Mouse (Mus musculus) MN1 (cell line): ENCODE measurements around the gene Fam234b.

Experiments
- DNase-seq: peaks from one replicate; pipeline ENCODE4 v3.0.0-alpha.2; 2016; ENCODE audit warnings: low spot score

Fam234b gene

DNA sequence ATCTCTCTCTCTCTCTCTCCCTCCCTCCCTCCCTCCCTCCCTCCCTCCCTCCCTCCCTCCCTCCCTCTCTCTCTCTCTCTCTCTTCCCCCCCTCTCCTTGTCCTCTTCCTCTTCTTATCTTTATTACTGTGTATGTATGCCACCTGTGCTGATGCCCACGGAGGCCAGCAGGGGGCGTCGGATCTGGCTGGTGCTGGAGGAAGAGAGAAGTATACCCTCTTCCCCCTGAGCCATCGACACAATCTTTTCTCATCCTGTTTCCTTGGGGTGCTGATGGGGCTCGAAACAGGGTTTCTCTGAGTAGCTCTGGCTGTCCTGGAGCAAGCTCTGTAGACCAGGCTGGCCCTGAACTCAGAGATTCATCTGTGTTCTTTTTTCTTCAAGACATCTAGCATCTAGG is 14.9 kb upstream of the Fam234b start:
- DNase-seq: no peak

DNA sequence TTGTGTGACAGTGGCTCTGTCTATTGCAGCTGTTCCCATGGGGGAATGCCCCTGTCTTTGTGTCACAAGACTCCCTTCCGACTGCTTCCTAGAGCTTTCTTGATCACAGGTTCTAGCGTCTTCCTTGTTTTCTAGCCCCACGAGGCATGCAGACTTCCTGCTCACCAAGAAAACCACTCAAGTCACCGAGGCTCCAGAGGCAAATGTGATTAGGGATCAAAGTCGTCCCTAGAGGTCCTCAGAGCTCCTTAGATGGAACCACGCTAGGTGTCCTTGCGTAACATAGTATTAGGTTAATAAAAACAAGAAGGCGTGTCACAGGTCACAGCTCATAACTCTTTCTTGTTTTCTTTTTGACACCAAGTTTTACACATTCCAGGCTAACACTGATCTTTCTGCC is 13.8 kb upstream of the Fam234b start:
- no peak for DNase-seq

DNA sequence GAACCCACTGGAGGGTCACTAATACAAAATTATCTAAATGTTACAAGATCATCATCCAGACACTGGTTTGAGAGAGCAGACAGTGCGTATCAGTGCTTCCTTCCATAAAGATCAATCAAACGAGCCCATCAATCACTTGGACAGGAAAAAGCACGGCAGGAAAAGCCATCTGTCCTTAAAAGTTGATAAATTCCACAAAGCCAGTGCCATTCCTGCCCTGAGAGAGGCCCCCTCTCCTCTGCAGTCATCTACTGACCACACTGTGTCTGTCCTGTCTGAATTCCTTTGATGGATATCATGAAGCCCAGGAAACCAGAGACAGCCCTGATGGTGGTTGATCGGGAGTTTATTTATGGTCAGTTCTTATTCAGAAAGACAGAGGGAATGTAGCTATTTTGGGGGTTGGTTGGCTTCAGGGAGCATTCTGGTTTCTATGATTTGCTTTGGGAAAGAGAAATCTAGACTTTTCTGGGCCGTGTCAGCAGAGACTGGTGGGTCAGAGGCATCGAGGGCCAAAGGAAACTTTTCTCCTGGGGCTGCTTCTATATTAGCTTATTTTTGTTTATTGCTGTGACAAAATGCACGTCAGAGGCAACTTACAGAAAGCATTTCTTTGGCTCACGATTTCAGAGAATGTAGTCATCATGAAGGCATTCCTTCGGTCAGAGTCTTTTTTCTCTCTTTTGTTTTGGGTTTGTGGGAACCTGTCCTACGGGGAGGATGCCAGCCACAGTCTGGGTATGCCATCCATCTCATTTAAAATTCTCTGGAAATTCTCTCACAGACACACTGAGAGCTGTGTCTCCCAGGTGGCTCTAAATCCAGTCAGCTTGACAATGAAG is 10.5 kb upstream of the Fam234b start:
- peak; percentile 23 for DNase-seq

DNA sequence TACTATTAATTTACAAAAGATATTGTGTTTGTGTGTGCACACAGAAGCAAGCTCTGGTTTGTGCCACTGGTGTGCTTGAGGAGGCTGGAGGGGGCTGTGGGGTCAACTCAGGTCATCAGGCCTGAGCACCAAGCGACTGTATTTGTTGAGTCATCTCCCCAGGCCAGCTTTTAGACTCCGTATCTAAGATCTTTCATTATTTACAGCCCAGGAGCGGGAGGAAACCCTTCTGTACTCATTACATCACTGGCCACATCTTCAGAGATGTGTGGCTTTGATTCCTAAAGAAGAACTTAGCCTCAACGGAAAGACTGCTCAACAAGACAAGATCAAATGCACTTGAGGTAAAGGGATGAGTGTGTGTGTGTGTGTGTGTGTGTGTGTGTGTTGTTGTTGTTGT is 9.1 kb upstream of the Fam234b start:
- DNase-seq: peak; percentile 62

DNA sequence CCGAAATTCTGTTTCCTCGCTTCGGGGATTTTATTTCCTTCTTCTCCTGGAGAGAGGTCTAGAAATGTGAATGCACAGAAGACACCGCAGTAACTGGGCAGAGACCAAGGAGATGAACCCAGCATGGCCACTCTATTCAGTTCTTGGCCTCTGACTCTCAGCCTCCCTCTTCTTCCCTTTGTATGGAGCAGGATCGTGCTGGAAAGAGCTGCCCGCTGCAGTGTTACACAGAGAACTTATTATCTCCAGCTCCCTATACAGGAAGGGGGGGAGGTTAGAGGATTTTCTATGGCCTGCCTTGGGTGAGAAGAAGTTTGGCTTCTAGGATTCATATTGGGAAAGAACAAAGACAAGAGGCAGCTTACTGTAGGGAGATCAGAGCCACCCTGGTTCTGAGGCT is 7.7 kb upstream of the Fam234b start:
- DNase-seq: no peak

DNA sequence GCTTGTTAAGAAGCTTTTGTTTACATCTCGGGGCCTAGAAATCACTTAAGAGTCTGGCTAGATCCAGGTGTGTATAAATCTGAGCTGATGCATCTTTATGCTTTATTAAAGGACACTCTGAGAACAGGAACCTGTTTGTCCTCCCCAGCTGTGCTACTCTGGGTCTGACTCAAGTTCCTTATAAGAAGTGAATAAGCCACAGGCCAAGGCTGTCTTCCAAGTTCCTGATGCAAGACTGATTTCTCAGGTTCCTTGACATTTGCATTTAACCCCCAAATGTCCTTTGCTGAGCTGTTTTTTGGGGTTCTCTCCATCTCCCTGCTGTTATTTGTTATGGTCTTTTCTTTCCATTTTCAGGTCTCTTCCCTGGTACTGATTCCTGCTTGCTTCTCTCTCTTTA is 5.9 kb upstream of the Fam234b start:
- DNase-seq: no peak

DNA sequence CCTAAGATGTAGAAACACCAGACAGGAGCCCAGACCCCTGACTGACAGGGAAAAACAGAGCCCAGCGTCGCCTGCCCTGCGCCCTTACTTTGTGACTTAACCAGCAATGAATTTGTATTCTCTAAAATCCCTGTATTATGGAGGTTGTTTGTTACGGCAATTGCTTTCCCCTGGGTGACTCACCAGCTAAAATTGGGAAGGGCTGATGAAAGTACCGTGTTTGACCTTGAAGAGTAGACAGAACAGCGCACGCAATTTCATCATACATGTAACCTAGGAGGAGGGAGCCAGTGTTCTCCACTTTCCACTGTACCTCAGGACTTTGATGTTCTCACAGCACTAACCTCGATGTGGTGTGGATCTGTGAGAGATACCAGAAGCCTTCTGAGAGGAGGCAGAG is 4.8 kb upstream of the Fam234b start:
- no peak for DNase-seq

DNA sequence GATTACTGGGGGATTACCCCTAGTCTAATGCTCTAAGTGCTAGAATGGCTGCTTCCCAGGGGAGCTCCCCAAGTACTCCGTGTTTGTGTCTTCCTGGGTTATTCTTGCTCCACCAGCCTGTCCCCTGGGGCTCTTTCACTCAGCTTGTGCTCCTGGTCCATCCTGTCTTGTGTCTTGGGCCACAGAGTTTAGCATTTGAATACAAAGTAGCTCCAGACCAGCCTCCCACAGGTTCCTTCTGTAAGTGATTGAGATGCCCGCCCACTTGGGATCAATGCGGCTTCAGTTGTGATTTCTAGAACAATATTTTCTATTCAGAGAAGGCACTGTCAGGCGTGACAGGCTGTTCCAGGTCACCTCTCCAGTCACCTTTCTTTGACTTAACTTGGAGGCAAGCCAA is 4.0 kb upstream of the Fam234b start:
- DNase-seq: no peak

DNA sequence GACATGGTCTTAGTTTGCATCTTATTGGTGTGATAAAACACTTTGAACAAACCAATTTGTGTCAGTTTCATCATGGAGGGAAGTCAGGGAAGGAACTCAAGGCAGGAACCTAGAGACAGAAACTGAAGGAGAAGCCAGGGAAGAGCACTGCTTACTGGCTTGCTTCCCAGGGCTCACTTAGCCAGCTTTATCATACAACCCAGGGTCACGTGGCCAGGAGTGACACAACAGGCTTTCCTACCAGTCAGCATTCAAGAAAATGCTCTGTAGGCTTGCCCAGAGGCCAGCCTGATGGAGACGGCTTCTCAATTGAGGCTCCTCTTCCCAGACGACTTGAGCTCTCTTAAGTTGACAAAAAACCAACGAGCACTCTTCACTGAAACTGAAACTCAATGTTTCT is 2.9 kb upstream of the Fam234b start:
- DNase-seq: no peak

DNA sequence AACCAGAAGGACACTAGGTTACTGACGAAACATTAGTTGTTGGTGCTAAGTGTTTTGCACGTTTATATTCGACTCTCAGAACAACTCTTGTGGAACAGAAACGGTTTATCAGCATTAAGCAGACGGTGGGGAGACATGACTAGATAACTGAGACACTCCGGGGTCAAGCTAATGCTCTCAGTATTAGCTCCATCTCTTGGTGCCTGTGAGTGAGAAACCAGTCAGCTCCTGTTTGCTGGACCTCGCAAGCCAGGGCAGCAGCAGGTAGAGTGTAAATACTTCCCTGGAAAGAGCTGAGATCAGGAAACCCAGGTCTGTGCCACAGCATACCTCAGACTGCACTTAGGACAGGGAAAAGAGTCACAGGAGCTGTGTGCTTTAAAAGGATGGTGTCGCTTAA is 1.1 kb upstream of the Fam234b start:
- no peak for DNase-seq

DNA sequence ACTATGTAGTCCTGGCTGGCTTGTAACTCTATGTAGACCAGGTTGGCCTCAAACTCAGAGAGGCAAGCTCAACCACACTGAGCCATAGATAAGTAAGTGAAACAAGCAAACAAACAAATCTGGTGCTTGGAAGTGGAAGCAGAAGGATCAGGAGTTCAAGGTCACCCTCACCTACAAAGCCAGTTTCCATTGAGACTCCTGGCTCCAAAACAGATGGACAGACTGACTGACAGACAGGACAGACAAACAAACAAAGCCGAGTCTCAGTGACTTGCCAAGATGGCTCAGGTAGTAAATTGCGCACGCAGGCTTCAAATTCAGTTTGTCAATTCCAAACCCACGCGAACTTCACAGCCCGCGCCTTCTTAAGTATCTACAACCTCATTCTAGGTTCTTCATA is 331 bp upstream of the Fam234b start:
- DNase-seq: no peak

DNA sequence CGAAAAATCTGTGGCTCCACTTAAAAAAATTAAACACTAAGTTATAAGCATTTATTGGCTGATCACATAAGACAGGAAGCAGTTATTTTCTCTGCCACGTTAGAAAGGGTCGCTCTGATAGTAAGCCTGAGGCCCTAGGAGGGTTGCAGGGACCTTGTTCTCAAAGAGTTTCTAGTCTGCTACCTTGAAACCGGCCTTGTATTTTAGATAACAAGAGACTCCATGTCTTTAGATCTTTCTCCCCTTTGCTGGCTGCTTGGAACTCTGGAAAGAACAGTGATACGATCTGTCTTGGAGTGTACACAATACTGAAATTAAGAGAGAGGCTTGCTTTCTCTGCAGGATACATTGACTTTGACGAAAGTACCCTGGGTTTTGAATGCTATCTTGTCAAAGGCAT is 949 bp downstream of the Fam234b start:
- no peak for DNase-seq

DNA sequence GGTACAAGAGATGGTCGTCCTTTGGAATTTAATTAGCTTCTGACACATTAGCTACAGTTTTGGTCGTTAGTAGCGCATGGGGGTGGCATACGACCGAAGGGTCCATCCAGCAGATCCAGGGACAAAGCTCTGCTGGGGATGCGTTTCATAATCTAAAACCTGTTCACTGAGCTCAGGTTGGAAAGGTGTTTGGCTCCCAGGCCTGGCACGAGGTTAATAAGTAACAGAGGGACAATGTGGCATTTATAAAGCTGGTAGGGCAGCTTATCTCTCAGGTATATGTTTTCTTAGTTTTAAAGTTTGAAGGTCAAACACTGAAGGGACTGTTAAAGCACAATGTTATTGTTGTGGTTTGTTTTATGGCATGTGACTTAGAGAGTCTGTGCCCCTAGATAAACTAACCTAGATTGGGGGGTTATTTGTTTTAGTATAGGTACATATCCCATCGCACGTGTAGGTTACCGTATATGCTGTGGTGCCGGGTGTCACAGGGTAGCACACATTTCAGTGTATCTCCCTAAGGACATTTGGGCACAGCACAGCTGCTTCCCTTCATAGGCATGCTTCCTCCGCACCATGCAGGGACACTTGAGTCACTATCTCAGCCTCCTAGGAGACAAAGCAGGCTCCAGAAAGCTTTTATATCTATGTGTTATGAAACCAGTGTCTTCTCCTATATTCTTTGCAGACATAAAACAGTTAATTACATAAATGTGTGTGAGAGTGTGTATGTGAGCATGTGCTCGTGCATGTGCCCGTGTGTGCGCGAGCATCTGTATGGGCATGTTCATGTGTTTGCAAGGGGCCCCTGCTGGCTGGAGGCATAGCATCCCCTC is 2.6 kb downstream of the Fam234b start:
- no peak for DNase-seq

DNA sequence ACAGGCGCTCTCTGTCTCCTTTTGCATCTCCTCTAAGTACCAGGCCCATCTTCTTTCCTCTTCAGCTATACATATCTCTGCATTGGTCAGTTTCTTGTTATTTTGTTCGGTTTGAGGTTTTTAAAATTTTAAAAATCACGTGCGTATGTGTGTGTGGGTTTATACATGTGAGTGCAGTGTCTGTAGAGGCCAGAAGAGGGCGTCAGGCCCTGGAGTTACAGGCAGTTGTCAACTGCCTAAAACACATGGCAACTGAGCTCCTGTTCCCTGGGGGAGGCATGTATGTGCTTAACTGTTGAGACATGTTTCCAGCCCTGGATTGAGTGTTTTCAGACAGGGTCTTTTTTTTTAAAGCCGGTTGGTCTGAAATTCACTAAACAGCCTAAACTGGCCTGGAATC is 4.9 kb downstream of the Fam234b start:
- no peak for DNase-seq

DNA sequence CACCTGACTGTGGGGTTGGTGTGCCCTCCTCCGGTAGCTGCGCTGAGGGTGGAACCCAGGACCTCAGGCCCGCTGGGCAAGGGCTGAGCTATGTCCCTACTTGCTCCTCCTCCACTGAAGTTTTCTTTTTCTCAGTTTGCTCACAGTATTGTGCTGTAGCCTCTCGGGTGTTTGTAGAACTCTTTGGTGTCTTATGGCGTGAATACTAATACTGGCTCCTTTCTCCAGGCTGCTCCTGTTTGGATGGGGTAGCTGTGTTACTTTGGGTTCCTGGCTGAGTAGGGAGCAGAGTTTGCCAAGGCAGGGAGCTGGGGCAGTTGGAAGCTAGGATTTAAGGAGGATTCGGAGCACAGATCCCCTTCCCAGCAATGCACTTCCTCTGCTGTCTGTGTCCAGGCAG is 6.0 kb downstream of the Fam234b start:
- no peak for DNase-seq

DNA sequence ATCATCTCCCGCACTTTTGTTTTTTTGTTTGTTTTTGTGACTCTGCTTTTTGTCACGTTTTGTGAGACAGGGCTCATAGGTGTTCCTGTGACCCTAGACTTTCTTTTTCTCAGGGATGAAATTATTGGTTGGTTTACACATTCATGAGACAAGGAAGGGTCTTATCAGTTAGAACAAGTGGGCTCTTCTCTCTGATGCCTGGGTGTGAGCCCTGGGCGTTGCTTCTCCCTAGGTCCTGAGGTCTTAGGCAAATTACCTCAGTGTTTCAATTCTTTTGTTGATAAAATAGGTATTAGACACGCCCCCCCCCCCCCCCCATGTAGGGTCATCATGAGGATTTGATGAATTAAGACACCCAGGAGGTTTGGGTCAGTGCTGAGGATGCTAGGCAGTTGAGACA is 7.1 kb downstream of the Fam234b start:
- no peak for DNase-seq

DNA sequence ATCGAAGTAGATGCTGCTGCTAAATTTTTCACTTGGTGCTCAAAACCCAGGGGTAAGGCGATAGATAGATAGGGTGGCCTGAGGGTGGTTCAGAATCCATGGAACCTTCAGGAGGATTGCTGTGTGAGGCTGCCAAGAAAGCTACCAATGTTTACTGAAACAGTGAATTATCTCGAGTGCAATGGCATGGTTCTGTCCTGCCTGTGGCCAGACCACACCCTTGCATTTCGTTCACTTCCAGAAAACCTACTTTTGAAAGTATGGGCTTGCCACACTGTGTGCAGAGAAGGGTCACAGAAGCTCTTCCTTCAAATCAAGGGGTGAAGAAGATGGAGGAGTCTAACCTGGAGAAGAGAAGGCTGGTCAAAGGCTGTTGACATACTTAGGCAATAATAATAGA is 8.0 kb downstream of the Fam234b start:
- no peak for DNase-seq

DNA sequence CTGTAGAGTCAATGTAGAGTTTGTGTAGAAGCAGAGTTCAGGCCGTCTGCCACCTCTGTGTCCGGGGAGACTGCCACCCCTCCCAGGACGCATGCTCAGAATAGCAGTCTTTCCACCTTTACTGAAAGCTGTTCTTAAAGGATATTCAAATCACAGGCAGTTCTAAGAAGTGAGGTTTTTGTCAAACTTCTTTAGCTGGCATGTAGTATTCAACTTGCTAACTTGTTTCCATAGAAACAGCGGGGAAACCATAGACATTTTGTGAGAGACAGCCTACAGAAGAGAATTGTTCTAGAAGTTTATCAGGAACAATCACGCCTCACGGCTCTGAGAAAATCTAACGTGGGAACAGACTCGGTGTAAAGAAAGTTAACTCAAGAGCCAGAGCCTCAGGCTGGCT is 9.1 kb downstream of the Fam234b start:
- no peak for DNase-seq

DNA sequence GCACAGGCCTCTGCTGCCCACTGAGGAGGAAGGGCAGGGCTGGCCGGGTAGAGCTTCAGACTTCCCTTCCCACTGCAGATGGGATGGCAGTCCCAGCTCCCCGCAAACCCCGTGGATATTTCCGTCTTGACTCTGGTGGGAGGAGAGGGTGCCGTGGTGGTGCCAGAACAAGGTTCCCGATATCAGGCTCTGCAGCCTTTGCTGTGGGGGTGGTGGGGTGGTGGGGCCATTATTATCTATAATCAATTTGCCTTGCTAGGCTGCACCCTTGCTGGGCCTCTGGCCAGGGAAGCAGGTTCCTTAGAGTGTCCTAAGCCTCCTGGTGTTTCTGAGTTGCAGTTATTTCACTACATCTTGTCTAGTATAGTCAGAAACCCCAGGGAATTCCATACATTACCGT is 13.4 kb downstream of the Fam234b start:
- DNase-seq: no peak

DNA sequence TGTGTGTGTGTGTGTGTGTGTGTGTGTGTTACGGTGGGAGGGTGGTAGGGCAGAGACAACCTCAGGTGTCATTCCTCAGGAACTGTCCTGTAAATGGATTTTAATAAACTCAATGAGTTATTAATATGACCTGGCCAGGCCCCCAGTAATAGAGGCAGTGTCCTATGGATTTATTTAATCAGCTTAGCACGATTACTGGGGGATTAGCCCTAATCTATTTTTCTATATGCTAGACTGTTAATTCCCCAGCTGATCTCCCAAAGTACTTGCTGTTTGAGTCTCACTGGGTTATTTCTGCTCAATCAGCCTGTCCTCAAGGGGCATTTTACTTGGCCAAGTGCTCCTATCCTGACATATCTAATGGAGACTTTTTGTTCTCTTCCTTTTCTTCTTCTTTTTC is 14.9 kb downstream of the Fam234b start:
- DNase-seq: no peak

DNA sequence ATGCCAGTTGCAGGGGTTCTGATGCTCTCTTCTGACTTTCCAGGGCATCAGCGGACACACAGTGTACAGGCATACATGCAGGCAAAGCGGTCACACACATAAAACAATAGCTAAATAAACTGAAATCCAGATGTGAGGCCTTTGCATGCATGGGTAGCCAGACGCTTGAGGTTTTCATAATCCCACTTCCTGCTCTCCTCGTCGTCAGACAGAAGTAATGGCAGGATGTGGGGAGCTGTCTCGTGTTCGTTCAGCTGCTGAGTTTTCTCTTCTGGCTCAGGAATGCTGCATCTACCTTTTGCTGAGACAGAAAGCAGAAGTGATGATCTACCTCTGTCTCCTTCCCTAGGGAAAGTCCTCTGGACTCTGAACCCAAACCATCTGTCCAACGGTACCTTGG is 20.6 kb downstream of the Fam234b start:
- DNase-seq: no peak

DNA sequence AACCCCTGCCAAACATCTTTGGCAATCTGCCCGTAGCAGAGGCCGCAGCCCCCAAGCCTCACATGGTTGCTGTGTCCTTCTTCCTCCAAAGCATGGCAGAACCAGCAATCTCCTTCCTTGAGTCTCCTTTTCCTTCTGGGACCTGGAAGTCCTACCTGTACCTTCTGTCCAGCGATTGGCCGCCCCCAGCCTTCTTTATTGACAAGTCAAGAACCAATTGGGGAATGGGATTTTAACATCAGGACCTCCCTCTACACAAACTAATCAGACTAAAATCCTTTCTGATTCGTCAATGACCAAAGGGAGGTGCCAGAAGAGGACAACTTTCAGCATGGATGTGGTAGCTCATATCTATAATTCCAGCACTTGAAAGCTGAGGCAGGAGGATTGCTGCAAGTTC is 22.1 kb downstream of the Fam234b start:
- DNase-seq: no peak

DNA sequence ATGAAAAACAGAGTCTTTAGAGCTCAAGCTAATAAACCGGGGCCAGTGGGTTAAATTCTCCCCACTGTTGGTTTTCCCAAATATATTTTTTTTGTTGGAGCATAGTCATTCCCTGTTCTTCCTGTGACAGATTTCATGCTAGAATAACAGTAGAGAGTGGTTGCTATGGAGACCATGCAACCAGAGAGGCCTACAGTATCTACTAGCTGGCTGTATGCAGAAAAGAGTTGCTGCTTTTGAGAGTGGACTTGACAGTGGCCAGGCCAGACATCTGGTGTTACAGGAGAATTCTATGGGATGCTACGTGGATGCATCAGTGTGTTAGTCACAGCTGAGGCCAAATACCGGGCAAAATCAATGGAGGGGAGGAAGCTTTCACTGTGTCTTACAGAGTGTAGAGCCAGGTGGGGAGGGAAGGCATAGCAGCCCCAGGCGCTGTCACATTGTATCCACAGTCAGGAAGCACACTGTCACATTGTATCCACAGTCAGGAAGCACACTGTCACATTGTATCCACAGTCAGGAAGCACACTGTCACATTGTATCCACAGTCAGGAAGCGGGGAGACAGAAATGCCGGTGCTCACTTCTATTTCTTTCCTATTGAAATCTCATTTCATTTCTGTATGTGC is 26.1 kb downstream of the Fam234b start:
- peak; percentile 65 for DNase-seq
